Mouse (Mus musculus): ENCODE results near the gene Ppp4r3b.

The Ppp4r3b gene

DNA sequence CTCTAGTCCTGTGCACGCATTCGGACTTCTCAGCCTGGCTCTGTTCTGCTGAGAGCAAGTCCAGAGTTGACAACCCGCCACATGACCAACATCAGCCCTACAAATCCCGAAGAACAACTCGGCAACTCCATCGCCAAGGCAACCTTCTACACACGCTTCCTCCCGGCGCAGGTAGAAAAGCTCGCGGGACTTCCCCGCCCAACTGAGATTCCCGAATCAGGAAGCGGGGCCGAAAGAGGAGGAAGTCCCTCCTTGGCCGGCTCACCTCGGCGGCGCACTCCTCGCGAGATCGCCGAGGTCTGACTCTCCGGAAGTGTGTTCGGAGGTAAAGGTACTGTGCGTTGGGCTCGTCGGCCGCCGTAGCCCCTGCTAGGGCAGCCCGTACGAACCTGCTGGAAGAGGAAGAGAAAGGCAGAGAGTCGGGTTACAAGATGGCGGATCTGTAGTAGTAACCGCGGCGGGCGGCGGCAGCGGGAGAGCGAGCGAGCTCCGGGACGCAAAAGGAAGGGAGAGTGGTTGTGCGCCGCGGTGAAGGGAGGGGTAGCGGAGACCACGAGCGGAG is at the start of gene Ppp4r3b:
Ppp4r3b (plus strand) TSS at position 328 of the 562 bp plus-strand sequence.
- peak; percentile 98 to 99 for DNase-seq

DNA sequence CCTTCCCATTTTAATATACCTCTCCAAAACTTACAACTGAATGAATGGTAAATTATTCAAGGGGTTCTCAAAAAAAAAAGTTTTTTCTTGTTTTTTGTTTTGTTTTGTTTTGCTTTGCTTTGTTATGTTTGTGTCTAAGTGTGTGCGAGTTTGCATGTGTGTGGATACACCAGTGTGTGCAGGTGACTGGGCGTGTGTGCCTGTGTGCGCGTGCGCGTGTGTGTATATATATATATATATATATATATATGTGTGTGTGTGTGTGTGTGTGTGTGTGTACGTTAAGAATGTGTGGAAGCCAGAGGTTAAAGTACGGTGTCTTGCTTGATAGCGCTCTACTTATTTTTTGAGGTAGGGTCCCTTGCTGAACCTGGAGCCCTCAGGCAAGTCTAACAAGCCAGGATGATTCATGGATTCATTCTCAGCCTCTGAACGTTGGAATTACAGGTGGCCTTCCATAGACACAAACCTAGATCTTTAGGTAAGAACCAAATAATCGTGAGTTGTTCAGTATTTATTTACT is 42.8 kb upstream of the Ppp4r3b start:
- DNase-seq = peak; percentile 15 to 31

GRCm38 (mm10) chr11:29130385-29131355 is 42.0 kb upstream of the Ppp4r3b start, which contains the start of gene Pnpt1:
Gene Pnpt1 (plus strand): TSS chr11:29130744.
- DNase-seq = peak; percentile 90 to 94

DNA sequence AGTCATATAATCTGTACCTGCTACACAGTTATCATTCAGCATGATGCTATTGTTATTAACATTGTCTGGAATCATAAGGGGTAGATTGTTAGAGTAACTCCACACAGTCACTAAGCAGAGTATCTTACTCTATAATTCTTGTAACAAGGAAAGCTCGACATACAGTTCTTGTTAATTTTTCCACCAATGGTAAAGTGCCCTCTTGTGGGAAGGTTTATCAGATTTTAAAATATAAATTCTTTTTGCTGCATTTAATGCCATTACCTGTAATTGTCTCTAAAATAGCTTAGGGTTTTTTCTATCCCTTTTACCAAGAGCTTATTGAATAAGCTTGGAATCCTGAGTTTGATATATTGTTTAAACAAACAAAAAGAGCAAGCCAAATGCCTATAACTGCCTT is 32.0 kb upstream of the Ppp4r3b start:
- no peak for DNase-seq

DNA sequence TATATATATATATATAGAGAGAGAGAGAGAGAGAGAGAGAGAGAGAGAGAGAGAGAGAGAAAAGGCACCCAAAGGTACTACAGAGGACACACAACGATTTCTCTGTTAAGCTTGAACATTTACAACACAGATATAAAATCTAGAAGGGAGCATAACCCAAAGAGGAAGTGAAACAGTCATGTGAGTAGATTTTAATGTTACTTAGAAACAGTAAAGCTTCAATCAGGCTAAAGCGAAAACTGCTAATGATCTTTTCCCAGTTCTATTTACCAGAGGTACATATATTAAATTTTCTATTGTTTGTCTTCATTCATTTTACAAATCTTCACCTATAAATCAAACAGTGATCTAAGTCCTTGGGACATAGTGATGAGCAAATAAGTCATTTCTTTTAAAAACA is 23.8 kb upstream of the Ppp4r3b start:
- no peak for DNase-seq

- DNase-seq = no peak
These were observed 9.1 kb upstream of the Ppp4r3b start for GRCm38 (mm10) chr11:29163569-29163968.

DNA sequence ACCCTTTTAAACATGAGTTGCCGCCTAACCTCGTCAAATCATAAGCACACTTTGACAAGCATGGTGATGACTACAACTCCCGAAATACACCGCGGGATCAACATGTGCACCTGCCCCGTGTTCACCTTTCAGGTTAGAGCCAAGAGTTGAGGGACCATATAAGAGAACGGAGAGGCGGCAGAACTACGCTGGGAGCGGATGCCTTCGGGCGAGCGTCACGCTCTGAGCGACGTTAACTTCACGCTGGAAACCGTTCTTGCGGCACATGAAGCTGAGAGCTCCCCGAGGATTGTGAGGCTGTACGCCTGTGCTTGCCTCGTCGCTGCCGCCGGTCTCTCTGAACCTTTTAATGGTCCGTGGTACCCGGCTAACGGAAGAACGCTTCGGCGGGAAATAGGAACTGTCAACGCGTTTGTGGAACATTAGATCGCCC is 715 bp upstream of the Ppp4r3b start:
- peak; percentile 73 to 82 for DNase-seq

- DNase-seq = peak; percentile 60 to 63
These were observed 488 bp downstream of the Ppp4r3b start for GRCm38 (mm10) chr11:29173125-29173631.

DNA sequence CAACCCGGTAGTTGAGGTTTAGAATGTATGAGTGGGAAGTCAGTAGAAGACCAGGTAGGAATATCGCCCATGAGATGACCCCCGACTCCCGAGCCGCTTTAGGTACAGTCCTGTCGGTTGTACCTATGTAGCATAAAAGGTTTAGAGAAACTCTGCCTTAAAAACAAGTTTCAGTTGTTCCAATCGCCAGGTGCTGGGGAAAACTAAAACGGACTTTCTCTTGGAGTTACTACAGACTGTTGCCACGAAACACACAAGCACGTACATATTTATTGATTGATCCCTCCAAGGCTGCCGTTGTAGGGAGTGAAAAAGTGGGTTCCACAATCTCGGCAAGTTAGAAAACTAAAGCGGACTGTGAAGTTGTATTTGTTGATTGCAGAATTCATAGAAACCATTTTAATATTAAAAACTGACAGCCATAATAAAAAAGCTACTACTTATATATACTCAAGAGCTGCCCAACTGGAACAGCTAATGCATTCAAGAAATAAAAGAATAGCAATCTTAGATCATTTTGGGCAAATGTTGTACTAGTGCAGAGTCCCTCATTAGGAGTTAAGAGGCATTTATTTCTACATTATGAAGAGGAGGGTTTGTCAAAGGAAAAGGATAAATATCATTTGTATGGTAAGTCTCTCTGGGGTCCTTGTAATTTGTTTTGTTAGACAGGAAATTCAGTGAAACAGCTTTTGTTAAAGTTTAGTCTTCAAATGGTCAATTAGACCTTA is 1.2 kb downstream of the Ppp4r3b start:
- no peak for DNase-seq

GRCm38 (mm10) chr11:29179319-29179718 is 6.6 kb downstream of the Ppp4r3b start:
- DNase-seq = no peak

- DNase-seq = peak; percentile 61 to 76
These were observed 8.0 kb downstream of the Ppp4r3b start for GRCm38 (mm10) chr11:29180657-29181056.

DNA sequence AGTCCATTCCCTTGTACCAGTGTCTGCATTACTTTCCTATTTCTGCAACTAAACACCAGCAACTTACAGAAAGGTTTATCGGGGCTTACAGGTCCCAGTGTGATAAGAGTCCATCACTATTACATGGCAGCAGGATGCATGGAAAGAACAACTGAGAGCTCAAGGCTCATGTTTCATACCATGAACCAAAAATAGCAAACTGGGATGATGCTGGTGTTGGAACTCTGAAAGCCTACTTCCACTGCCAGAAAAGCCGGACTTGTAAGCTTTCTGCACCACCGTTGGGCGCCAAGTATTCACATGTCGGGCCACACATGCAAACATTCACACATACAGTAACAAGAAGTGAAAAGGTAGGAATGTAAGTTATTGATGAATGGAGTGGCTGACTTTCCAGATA is 9.1 kb downstream of the Ppp4r3b start:
- DNase-seq = no peak

- DNase-seq = no peak
These were observed 16.3 kb downstream of the Ppp4r3b start for GRCm38 (mm10) chr11:29188981-29189380.

DNA sequence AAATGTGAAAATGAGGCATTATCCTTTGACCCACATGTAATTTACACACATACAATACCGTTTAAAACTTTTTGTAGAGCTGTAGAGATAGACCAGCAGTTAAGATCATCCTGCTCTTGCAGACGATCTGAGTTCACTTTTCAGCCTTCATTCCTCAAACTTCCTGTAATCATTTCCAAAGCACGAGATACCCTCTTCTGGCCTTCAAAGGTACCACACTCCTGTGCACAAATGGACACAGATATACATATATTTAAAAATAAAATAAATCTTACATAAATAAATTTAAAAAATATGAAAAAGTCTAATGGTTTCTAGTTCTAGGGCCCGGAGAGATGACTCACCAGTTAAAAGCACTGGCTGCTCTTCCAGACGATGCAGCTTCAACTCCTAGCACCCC is 31.0 kb downstream of the Ppp4r3b start:
- no peak for DNase-seq

- no peak for DNase-seq
These were observed 37.1 kb downstream of the Ppp4r3b start for GRCm38 (mm10) chr11:29209774-29210173.

GRCm38 (mm10) chr11:29216196-29216595 is 43.5 kb downstream of the Ppp4r3b start:
- DNase-seq = no peak

DNA sequence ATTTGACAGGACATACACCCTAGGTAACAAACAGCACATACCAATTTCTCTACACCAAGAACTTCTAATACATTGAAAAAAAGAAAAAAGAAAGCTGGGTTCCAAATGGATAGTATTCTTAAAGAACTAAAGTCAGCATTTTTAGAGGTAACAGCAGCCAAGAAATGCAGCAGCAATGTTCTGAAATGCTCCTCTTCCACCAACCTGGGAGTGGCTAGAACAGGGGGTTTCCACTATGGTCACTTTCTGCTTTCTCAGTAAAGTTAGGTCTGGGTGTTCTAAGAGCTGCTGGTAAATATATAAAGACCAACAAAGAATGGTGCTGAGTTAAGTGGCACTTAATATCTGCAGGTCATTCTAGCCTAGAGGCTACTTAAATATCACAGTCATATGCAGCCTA is 46.4 kb downstream of the Ppp4r3b start:
- DNase-seq = no peak

GRCm38 (mm10) chr11:29222310-29222709 is 49.6 kb downstream of the Ppp4r3b start:
- DNase-seq = no peak

DNA sequence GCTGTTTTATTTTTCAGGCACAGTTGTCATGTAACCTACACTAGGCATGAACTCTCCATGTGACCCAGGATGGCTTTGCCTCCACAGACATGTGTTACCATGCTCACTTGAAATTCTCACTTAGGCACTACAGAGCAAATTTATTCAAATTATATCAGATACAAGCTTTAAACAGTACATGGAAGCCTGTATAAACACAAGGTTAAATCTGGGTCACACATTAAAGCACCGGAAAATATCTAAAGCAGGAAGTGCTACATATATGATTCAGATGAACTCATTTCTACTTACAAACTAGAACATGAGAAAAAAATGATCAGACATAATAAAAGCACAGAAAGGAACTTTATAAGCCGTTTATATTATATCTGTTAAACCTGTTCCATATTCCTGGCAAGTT is 52.1 kb downstream of the Ppp4r3b start:
- no peak for DNase-seq

GRCm38 (mm10) chr11:29228957-29229356 is 56.3 kb downstream of the Ppp4r3b start:
- DNase-seq = no peak

DNA sequence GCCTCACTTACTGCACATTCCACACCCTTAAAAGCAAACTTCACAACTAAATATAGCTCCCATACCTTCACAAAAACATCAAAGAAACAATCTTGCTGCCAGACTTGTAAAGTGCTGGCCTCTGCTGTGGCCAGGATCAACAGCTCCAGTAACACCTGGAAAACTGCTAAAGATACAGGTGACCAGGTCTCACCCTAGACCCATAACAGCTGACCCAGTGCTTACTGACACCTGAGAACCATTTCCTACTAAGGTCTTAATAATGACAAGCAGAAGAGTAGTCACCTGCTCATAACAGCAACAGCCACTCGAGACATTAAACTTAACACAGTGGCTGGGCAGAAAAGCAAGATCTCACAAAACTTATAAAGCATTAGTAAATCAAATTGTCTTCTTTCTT is 60.9 kb downstream of the Ppp4r3b start:
- DNase-seq = no peak

DNA sequence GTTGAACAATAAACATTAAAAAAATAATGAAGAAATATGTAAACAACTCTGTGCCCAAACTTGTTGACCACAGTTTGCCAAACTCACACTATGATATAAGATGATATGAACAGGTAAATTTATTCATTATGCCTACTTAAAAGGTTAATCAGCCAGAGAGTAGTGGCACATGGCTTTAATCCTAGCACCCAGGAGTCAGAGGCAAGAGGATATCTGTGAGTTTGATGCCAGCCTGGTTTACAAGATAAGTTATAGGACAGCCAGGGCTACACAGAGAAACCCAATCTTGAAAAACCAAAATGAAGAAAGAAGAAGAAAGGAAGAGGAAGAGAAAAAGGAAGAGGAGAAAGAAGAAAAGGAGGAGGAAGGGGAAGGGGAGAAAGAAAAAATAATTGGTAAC is 64.7 kb downstream of the Ppp4r3b start:
- DNase-seq = no peak

DNA sequence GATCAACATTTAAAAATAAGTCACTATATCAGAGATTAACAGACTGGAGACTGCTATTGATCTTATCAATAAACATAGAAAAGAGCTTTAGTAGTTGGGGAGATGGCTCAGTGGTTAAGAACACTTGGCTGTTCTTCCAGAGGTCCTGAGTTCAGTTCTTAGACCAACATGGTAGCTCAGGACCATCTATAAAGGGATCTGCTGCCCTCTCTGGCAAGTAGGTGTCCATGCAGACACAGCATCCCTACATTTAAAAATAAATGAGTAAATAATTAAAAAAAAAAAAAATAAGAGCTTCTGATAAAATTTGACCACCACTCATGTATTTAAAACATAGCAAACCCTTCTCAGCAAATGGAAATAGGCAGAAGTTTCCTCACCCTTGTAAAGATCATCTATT is 65.4 kb downstream of the Ppp4r3b start:
- no peak for DNase-seq
